Mouse (Mus musculus) lung, postnatal 0 days (tissue): ENCODE data around the gene Tbce.

Experiments
- CTCF ChIP-seq: IDR thresholded peaks from 2 replicates; pipeline ENCODE4 v1.5.1; 2016; ENCODE audit warnings: antibody characterized with exemption, mild to moderate bottlenecking
- EP300 ChIP-seq: IDR thresholded peaks from 2 replicates; pipeline ENCODE4 v1.6.1; 2016; ENCODE audit warnings: antibody characterized with exemption, mild to moderate bottlenecking, control low read depth

DNA sequence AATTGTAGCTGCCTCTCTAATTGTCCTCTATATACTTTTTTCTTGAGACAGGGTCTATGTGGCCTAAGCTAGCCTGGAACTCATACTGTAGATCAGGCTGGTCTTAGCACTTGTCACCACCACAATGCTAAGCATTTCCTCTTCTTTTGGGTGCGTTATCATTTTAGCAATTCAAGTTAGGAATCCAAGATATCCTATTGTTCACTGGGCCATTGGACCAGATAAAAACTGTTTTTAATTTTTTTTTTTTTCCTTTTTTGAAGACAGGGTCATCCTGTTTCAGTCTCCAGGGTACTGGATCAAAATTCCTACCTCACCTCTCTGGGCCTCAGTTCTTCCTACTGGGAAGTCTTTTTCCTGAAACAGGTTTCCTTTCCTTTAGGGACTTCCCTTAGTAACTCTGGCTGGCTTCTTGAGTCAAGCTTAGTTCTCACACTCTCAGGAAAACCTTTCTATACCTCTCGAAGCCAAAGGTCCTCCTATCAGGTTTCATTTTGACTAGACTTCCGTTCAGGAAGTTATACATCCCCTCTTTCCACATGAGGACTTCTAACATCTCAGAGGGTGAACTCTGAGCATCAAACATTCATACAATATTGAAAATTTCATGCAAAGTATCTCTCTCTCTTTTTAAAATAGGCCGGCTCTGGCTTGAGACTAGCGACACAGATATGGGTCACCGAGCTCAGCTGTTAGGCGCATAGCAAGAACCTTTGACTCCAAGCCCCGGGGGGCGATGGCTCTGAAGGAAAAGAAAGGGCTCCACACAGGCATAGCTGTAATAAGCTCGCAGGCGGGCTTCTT lies 23.0 kb upstream of the Tbce start:
- TF ChIP-seq EP300 (no peak), CTCF (no peak)
